Mouse (Mus musculus): Measurements from ENCODE around the gene Exoc3. TPM values are rescaled to one million over a fixed set of nuclear protein-coding genes. Genes with fewer than 3 reads are reported as not detected.

Exoc3 gene
- polyA plus RNA-seq, 1 experiment from 2014 or later: 71.1 TPM

- 89% methylated on average over 3 of the region's 3 CpGs for WGBS
- H3K27me3 ChIP-seq (ENCODE audit: control insufficient read depth, insufficient read depth, low read length): no peaks in the 10 kb centered on the region
These were observed 12.1 kb downstream of the Exoc3 start for GRCm38 (mm10) chr13:74196451-74196850.

DNA sequence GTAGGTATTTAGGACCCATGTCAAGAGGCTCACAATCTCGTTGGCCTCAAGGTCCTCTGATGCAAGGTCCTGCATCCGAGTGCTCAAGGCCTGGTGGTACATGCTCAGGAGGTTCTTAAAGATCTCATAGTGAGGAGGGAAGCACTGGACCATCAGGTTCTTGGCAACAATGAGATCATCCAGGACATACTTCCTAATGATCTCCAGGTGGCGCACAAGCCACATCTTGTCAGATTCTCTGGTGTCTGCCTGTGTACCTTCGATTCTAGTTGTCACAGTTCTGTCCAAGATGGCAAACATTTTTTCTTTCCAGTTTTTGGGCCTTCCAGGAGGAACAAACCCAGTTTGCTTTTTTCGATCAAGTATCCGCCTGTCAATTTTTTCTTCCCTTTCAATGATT lies 15.9 kb downstream of the Exoc3 start:
- ATAC-seq (replicated peaks; ENCODE audit: low FRiP score) (no peak), DNase-seq (ENCODE audit: low spot score) (no peak)
- H3K27me3 ChIP-seq (ENCODE audit: control insufficient read depth, insufficient read depth, low read length): no peaks in the 10 kb centered on the region
- H3K36me3 ChIP-seq (ENCODE audit: control insufficient read depth, insufficient read depth, low read length): peaks cover 4% of the 10 kb centered on the region; the same call in 1 of the 2 replicates
- H3K4me1 ChIP-seq (replicated peaks; ENCODE audit: control insufficient read depth, insufficient read depth, low read length): no peaks in the 10 kb centered on the region
- H3K4me2 ChIP-seq (ENCODE audit: low read depth, low read length, severe bottlenecking): no peak overlapping the region
- no peak overlapping the region for H3K9ac ChIP-seq (ENCODE audit: low read length)
- H3K9me3 ChIP-seq (ENCODE audit: control insufficient read depth, low read length): no peaks in the 10 kb centered on the region
- H3K4me3 ChIP-seq (ENCODE audit: low read depth, low read length): no peak overlapping the region
- 80% methylated on average over 6 of the region's 6 CpGs for WGBS
- H3K27ac ChIP-seq (ENCODE audit: low read depth, low read length): no peak overlapping the region

More at GRCm38 (mm10) chr13:74196451-74196850, 12.1 kb downstream of the Exoc3 start:
- Histone ChIP-seq H3K27ac (ENCODE audit: low read depth, low read length) (no peak overlapping the region), H3K9ac (ENCODE audit: low read length) (no peak overlapping the region), H3K36me3 (ENCODE audit: control insufficient read depth, insufficient read depth, low read length) (peaks cover 4% of the 10 kb centered on the region; the same call in 1 of the 2 replicates), H3K9me3 (ENCODE audit: control insufficient read depth, low read length) (no peaks in the 10 kb centered on the region), H3K4me3 (ENCODE audit: low read depth, low read length) (no peak overlapping the region), H3K4me2 (ENCODE audit: low read depth, low read length, severe bottlenecking) (no peak overlapping the region), H3K4me1 (replicated peaks; ENCODE audit: control insufficient read depth, insufficient read depth, low read length) (no peaks in the 10 kb centered on the region)
- DNase-seq (ENCODE audit: low spot score): no peak
- no peak for ATAC-seq (replicated peaks; ENCODE audit: low FRiP score)

DNA sequence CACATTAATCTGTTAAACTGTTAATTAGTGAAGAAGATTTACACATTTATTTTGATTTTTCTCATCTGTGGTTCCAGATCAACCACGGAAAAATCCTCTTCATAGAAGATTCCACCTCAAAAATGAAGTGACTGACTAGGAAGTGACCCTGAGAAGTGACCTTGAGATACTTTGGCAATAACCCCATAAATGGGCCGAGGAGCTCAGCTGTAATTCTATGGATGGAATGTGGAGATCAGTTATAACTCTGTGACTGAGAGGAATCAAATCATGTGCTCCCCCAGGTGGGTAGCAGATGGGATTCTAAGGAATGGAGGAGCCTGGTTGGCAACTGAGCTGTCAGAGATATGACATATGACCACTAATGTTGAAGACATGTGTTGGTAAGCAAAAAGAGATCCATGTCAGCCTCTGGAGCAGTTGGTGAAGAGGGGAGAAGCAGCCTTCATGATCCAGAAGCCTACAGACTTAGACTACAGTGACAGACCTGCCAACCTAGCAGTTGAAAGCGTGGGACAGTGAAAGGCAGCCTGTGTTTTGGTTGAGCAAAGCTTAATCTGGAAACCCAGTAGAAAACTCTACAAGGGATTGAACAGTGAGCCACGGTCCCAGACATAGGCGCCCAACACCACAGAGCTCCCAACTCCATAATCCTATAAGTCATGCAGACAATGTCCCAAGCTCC lies 25.4 kb downstream of the Exoc3 start:
- DNase-seq (ENCODE audit: low spot score): no peak
- H3K4me3 ChIP-seq (ENCODE audit: low read depth, low read length): no peak overlapping the region
- no peak overlapping the region for H3K27ac ChIP-seq (ENCODE audit: low read depth, low read length)
- no peak for ATAC-seq (replicated peaks; ENCODE audit: low FRiP score)
- no peak overlapping the region for H3K9ac ChIP-seq (ENCODE audit: low read length)
- 91% methylated on average over 5 of the region's 5 CpGs for WGBS
- H3K4me1 ChIP-seq (replicated peaks; ENCODE audit: control insufficient read depth, insufficient read depth, low read length): no peaks in the 10 kb centered on the region
- H3K27me3 ChIP-seq (ENCODE audit: control insufficient read depth, insufficient read depth, low read length): no peaks in the 10 kb centered on the region
- H3K36me3 ChIP-seq (ENCODE audit: control insufficient read depth, insufficient read depth, low read length): no peaks in the 10 kb centered on the region; the same call in 1 of the 2 replicates
- H3K4me2 ChIP-seq (ENCODE audit: low read depth, low read length, severe bottlenecking): no peak overlapping the region
- H3K9me3 ChIP-seq (ENCODE audit: control insufficient read depth, low read length): no peaks in the 10 kb centered on the region

DNA sequence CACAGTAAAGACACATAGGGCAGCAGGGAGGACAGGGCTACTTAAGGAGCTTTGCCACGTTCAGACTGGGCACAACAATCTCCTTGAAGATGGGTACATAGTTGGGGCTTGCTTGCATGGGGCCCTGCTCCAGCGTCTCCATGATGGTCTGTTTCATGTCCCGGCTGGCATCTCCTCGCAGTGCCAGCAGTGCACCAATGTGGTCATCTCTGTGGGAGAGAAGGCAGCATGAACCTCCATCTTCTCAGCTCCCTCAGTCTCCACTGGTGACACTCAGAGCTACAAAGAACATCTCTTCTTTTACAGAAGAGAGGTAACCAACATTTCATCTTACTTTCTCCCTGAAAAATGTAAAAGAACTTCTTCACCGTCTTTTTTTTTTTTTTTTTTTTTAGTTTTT lies 36.5 kb downstream of the Exoc3 start:
- DNase-seq (ENCODE audit: low spot score) (no peak), ATAC-seq (replicated peaks; ENCODE audit: low FRiP score) (no peak)
- Histone ChIP-seq H3K4me2 (ENCODE audit: low read depth, low read length, severe bottlenecking) (no peak overlapping the region), H3K9me3 (ENCODE audit: control insufficient read depth, low read length) (no peaks in the 10 kb centered on the region), H3K9ac (ENCODE audit: low read length) (no peak overlapping the region), H3K36me3 (ENCODE audit: control insufficient read depth, insufficient read depth, low read length) (peaks cover 3% of the 10 kb centered on the region; the same call in 1 of the 2 replicates), H3K27me3 (ENCODE audit: control insufficient read depth, insufficient read depth, low read length) (no peaks in the 10 kb centered on the region), H3K4me3 (ENCODE audit: low read depth, low read length) (no peak overlapping the region), H3K4me1 (replicated peaks; ENCODE audit: control insufficient read depth, insufficient read depth, low read length) (no peaks in the 10 kb centered on the region), H3K27ac (ENCODE audit: low read depth, low read length) (no peak overlapping the region)
- WGBS: 91% methylated on average over 5 of the region's 5 CpGs

DNA sequence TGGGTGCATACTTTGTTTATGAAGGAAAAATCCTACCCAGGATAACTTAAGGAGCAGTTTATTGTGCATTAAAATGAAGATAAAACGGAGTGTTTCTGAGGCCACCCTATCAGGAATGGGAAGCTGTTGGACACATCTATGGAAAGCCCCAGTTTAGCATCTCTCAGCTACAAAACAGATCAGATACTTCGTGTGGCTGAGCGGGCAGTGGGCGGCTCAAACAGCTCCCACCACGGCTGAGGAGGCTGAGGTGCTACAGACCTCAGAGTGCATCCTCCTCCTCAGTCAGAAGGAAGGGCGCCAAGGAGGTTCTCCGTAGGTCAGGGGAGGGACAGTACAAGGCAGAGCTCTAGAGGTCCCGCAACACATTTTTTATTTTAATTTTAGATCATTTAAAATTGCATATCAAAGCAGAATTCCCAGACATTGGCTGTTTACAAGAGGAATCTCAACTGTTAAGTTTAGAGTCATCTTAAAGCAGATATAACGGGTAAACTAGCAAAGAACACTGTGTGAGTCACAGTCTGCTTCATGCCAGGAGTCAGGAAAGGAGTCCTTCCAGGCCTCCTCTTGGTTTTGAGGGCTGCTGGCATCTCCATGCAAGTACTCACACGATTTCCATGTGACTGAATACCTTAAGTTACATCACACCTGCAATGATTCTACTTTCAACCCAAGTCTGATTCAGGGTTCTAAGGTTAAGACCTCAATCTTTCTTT lies 38.9 kb downstream of the Exoc3 start:
- peaks cover 3% of the 10 kb centered on the region; the same call in 1 of the 2 replicates for H3K36me3 ChIP-seq (ENCODE audit: control insufficient read depth, insufficient read depth, low read length)
- 91% methylated on average over 10 of the region's 10 CpGs for WGBS
- no peak overlapping the region for H3K4me2 ChIP-seq (ENCODE audit: low read depth, low read length, severe bottlenecking)
- no peak overlapping the region for H3K27ac ChIP-seq (ENCODE audit: low read depth, low read length)
- H3K27me3 ChIP-seq (ENCODE audit: control insufficient read depth, insufficient read depth, low read length): no peaks in the 10 kb centered on the region
- DNase-seq (ENCODE audit: low spot score) (no peak), ATAC-seq (replicated peaks; ENCODE audit: low FRiP score) (no peak)
- no peaks in the 10 kb centered on the region; the same call in 1 of the 2 replicates for H3K4me1 ChIP-seq (replicated peaks; ENCODE audit: control insufficient read depth, insufficient read depth, low read length)
- H3K9ac ChIP-seq (ENCODE audit: low read length): no peak overlapping the region
- H3K4me3 ChIP-seq (ENCODE audit: low read depth, low read length): no peak overlapping the region
- no peaks in the 10 kb centered on the region for H3K9me3 ChIP-seq (ENCODE audit: control insufficient read depth, low read length)

DNA sequence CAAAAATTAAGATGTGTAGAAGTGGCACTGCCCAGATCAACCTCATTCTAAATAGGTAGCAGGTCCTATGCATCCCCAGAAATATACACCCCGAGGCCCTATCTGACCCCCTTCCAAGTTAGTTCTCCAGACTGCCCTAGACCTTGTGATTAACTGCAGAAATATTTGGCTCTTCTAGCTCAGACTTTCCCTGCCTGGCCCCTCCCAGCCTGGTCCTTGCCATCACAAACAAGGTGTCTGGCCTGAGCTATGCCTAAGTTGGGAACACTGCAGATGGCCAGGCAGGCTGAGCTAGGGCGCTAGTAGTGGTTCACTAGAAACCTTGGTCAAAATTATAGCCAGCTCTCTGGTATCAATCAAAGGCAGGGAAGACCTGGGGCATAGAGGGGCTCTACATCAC lies 41.0 kb downstream of the Exoc3 start:
- H3K4me3 ChIP-seq (ENCODE audit: low read depth, low read length): no peak overlapping the region
- no peak overlapping the region for H3K27ac ChIP-seq (ENCODE audit: low read depth, low read length)
- 0 out of 2 replicates have a peak, but pooled peaks have one; percentile 6 for ATAC-seq (replicated peaks; ENCODE audit: low FRiP score)
- H3K4me1 ChIP-seq (replicated peaks; ENCODE audit: control insufficient read depth, insufficient read depth, low read length): no peaks in the 10 kb centered on the region; the same call in 1 of the 2 replicates
- no peaks in the 10 kb centered on the region; the same call in 1 of the 2 replicates for H3K36me3 ChIP-seq (ENCODE audit: control insufficient read depth, insufficient read depth, low read length)
- no peaks in the 10 kb centered on the region for H3K27me3 ChIP-seq (ENCODE audit: control insufficient read depth, insufficient read depth, low read length)
- DNase-seq (ENCODE audit: low spot score): no peak
- no peak overlapping the region for H3K9ac ChIP-seq (ENCODE audit: low read length)
- no peaks in the 10 kb centered on the region for H3K9me3 ChIP-seq (ENCODE audit: control insufficient read depth, low read length)
- WGBS: 85% methylated on average over 2 of the region's 2 CpGs
- H3K4me2 ChIP-seq (ENCODE audit: low read depth, low read length, severe bottlenecking): no peak overlapping the region

DNA sequence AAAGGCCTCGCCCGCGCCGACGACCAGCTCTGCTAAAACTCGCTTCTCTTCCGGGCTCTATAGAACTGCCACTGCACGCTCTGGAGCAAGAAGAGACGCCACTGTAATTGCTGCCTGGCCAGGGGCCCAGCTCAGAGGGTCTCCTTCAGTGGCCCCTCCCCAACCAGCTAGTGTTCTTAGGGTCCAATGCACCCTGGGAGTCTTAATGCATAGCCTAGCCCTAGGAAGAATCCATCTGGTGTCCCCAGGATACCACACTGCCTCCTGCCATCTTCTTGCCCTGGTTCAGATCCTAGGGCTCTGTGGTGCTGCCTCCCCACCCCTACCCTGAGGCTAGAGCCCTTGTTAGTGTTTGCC lies 41.5 kb downstream of the Exoc3 start:
- no peak for DNase-seq (ENCODE audit: low spot score)
- no peaks in the 10 kb centered on the region for H3K27me3 ChIP-seq (ENCODE audit: control insufficient read depth, insufficient read depth, low read length)
- WGBS: 3% methylated on average over 9 of the region's 9 CpGs
- no peak overlapping the region for H3K27ac ChIP-seq (ENCODE audit: low read depth, low read length)
- H3K4me2 ChIP-seq (ENCODE audit: low read depth, low read length, severe bottlenecking): peak overlapping the region; percentile 74
- H3K9ac ChIP-seq (ENCODE audit: low read length): peak overlapping the region; percentile 50
- H3K4me3 ChIP-seq (ENCODE audit: low read depth, low read length): peak overlapping the region; percentile 41
- no peaks in the 10 kb centered on the region; the same call in 1 of the 2 replicates for H3K4me1 ChIP-seq (replicated peaks; ENCODE audit: control insufficient read depth, insufficient read depth, low read length)
- no peaks in the 10 kb centered on the region; the same call in 1 of the 2 replicates for H3K36me3 ChIP-seq (ENCODE audit: control insufficient read depth, insufficient read depth, low read length)
- H3K9me3 ChIP-seq (ENCODE audit: control insufficient read depth, low read length): no peaks in the 10 kb centered on the region
- peak; percentile 72 for ATAC-seq (replicated peaks; ENCODE audit: low FRiP score)

- Histone ChIP-seq H3K4me3 (ENCODE audit: low read depth, low read length) (peak overlapping the region; percentile 41), H3K27me3 (ENCODE audit: control insufficient read depth, insufficient read depth, low read length) (no peaks in the 10 kb centered on the region), H3K4me2 (ENCODE audit: low read depth, low read length, severe bottlenecking) (peak overlapping the region; percentile 74), H3K9ac (ENCODE audit: low read length) (peak overlapping the region; percentile 50), H3K27ac (ENCODE audit: low read depth, low read length) (no peak overlapping the region), H3K4me1 (replicated peaks; ENCODE audit: control insufficient read depth, insufficient read depth, low read length) (no peaks in the 10 kb centered on the region; the same call in 1 of the 2 replicates), H3K36me3 (ENCODE audit: control insufficient read depth, insufficient read depth, low read length) (no peaks in the 10 kb centered on the region; the same call in 1 of the 2 replicates), H3K9me3 (ENCODE audit: control insufficient read depth, low read length) (no peaks in the 10 kb centered on the region)
- 6% methylated on average over 19 of the region's 19 CpGs for WGBS
- ATAC-seq (replicated peaks; ENCODE audit: low FRiP score) (peak; percentile 85), DNase-seq (ENCODE audit: low spot score) (peak; percentile 72)
These were observed 42.0 kb downstream of the Exoc3 start for GRCm38 (mm10) chr13:74166348-74167056.
